Mouse (Mus musculus): ENCODE measurements at regions not wholly inside any gene's neighbourhood (a gene's known extent, or its start where the extent isn't known, plus 50 kb on each side); places are given as distances from the start of the nearest gene placed in this dataset.
"Not testable (repeated sequence)": the region's sequence is repeated elsewhere in the genome, so short reads cannot be mapped to it uniquely, and the experiment has no call there.

DNA sequence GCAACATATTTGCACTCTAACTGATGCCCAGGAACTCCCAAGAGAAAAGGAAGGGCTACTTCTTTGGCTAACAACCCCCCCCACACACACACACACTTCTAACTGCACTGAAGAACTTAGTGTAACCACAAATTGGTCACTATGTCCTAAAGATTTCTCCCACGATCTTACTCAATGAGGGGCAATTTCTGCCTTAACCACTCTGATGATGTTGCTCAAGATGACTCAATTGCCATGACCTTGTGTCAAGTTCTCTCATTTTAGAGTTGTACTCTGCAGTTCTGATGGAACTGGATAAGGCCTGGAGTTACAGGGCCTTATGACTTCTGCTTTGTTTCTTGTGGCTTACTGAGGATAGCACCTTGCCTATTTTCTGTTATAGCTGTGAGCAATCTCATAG is 81.7 kb downstream of the Sem1 start:
- DNase-seq (ENCODE audit: low spot score) = no peak

DNA sequence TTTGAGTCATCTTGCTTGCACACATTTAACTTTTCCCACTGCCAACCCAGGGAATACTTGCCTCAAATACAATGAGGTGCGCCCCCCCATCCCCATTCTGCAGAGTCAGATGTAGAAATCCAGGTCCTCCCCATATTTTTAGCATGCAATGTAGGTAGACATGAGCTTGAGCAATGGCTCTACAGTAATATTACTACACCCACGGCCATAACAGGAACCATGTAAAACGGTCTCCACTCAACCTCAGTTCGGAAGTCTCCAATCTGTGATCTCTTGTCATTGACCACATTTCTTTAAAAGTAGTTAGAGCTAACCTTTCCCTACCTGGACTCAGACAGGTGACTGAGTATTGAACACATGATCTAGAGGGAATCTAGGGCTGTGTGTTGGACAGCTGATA is 82.1 kb downstream of the Sem1 start:
- DNase-seq (ENCODE audit: low spot score) = no peak

DNA sequence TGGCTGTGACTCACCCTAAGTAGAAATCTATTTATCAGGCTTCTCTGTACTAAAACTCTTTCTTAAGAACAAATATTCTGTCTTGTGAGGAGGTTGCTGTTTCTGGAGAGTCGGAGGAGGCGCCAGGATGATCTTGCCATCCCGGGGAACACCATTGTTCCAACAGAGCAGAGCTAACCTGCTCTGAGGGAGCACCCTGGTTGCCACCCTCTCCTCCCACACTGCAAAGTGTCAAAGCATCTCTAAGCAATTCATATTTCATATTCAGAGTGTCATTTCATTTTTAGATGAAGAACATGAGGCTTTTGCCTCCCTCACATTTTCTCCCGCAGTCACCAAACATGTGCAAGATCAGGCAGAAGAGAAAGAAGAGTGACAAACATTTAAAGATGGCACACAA is 90.3 kb downstream of the Sem1 start:
- no peak for DNase-seq (ENCODE audit: low spot score)

DNA sequence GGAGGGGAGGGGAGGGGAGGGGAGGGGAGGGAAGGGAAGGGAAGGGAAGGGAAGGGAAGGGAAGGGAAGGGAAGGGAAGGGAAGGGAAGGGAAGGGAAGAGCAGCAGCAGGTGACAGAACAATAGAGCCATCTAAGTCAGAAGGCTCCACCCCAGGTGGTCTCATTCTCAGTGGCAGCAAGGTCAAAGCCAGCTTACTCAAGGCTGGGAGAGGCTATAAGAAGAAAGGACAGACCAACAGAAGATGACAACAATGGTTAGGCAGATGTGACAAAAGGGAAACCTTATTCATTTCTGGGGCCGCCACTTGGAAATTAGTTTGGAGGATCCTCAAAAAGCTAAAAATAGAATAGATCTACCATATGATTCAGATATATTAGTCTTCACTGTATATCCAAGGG is 96.9 kb downstream of the Sem1 start:
- not testable (repeated sequence) for DNase-seq (ENCODE audit: low spot score)

DNA sequence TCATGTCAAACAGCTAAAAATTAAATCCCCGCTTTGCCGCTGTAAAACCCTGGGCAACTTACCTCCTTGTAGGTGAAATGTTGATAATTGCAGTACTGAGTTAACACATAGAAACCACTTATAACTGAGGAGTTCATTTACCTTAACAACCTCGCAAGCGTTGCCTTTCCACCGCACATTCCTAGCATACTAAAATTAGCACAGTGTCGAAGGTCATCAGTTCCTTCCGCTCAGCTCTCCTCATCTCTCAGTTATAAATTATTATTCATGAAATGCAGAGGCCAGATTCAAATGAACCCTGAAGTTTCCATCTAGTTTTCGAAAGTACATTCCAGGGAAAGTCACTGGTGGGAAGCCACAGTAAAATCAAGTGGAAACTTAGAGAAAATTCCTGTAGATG is 108.1 kb downstream of the Sem1 start:
- DNase-seq (ENCODE audit: low spot score) = no peak

DNA sequence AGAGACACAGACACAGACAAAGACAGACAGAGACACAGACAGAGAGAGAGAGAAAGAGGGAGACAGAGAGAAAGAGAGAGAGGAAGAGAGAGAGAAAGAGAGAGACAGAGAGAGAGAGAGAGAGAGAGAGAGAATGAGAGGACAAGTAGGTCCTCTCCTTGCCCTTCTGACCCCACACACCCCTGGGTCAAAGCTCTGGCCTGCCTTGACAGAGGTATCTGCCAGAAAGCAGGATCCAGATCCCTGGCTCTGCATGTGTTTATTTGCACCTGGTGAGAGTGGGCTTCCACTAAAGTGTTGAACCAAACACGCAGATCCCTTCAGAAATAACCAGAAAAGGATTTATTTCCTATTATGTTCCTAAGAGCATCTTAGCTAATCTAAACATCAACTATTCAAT is 110.9 kb downstream of the Sem1 start:
- no peak for DNase-seq (ENCODE audit: low spot score)

DNA sequence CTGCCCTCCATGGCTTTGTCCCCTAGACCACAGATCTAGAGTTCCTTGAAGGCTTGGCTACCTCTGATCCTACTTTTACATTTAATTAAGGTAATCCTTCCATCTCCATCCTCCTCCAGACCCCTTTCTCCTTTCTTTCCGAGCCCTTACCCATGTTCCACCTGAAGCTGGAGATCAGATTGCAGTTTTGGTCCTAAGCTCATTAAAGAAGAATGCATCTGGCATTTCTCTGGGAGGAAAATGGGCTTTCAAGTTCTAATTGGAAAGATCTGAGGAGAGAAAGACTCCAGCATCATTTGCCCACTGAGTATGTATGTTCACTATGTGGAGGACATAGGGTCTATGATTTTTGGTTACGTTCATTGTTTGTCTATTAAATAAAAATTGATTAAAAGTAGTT is 112.2 kb downstream of the Sem1 start:
- no peak for DNase-seq (ENCODE audit: low spot score)

DNA sequence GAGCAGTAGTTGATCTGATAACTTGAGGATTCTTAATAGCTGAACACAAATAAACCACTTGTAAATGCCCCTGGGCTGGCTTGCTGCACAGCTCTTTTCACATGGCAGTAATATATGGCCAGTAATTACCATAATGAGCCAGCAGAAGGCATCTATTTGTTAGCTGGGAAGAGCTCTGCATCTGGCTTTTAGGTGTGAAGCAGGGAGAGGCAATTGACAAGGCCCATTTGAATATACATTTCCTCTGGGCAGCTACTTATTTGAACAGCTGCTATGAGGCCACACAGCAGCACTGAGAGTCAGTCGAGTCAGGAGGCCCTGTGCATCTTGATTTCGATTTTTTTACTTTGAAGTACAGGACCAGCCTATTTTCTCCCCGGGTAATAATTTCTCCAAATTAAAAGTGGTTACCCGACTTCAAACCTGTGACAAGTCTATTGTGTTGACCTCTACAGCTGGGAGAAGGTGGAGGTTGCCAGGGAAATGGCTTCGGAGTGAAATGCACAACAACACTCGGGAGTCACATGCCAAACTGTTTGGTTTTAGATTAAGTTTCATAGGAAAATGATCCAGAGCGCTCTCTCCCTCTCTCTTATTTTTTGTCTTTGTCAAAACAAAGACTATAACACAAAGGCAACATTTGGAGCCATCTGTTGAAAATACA is 114.5 kb downstream of the Sem1 start:
- DNase-seq (ENCODE audit: low spot score) = no peak

DNA sequence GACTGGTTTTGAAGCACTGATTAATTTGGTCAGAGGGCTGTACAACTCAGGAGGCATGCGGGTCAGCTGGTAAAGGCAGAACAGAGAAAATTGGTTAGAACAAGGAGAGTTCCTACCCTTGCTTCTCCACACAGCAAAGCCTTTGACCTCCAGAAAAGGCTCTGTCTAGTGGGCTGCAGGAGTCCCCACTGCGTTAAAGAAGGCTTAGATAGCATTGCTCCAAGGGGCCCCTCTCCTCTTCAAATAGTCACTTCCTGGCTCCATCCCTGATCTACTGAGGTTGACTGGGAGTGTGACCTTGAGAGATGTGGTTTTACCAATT is 118.6 kb downstream of the Sem1 start:
- DNase-seq (ENCODE audit: low spot score) = no peak

DNA sequence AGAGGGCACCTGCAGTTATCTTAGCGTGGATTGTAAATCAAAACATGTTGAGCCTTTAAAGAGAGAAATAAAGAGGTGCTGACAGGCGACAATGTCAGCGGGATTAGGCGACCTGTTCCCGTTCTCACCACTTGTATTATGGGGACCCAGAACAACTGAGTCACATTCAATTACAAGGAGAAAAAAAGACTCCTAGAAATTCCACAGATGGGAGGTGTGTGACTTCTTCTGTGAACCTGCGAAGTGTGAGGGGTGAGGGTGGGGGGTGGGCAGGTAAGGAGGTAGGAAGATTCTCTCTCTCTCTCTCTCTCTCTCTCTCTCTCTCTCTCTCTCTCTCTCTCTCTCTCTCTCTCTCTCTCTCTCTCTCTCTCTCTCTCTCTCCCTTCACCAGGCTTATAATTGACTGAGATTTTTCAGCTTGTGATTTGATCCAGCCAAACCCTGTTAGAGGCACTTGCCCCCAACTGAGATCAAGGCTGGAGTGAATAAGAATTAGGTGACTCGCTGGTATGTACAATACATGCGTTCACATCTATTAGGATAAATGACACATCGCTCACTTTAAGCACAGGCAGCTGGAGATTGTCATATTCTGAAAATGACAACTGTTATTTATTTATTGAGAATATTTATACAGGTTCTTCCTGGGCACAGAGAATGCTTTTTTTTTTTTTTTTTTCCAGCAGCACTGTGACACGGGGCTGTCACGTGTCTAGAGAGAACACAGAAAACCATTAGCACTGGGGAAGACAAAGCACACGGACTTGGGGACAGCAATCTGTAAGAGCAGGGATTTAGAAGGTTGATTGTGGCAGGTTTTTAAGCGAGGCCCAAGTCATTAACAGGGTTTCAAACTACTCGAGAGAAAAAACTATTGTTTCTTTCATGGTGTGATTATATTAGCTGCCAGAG is 119.2 kb downstream of the Sem1 start:
- no peak for DNase-seq (ENCODE audit: low spot score)

DNA sequence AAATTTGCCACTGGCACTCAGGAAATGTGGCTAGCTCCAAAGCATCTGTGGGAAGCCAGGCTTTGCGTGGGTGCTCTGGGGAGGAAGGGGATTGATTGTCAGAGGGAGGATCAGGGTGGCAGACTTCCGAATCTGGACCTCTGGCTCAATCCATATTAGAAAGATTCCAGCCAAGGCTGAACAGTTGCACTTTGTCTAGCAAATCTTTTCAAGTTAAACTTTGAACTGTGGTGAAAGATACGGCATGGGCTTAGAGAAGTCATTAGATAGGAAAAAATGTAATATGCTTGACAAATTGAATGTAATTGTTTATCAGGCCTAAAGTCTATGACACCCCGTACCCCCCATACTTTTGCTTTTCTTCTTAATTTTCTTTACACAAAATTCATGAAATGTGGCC is 120.7 kb downstream of the Sem1 start:
- no peak for DNase-seq (ENCODE audit: low spot score)

DNA sequence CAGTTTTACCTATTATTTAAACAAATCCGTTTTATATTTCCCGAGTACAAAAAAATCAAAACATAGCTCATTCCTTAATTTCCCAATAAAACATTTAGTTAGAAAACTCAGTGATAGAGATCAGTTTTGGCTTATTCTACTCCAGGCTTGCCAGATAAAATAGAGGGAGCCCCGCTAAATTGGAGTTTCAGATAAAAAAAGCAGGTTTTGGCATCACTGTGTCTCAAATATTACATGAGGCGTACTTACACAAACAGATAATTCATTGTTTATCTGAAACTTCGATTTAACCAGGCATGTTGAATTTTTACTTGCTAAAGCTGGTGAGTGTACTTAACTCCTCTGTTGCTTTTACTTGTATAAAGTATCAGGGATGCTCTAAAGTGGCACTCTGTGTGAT is 121.5 kb downstream of the Sem1 start:
- DNase-seq (ENCODE audit: low spot score) = no peak

DNA sequence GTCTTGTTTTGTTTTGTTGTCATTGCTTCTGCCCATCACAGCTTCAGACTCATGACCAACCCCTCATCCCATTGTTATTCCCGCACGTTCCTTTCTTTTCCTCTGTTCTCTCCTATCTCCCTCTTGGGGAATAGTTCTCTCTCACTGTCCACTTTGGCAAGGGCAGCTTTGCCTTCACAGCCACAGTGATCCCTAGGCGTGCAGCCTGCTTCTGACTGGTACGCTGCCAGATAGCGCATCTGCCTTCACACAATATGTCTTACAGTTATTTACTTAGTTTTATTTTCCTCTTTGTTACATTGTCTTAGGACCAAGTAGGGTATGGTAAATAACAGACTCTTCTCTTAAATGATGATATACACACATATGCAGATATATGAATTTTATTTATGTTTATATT is 122.9 kb downstream of the Sem1 start:
- no peak for DNase-seq (ENCODE audit: low spot score)

DNA sequence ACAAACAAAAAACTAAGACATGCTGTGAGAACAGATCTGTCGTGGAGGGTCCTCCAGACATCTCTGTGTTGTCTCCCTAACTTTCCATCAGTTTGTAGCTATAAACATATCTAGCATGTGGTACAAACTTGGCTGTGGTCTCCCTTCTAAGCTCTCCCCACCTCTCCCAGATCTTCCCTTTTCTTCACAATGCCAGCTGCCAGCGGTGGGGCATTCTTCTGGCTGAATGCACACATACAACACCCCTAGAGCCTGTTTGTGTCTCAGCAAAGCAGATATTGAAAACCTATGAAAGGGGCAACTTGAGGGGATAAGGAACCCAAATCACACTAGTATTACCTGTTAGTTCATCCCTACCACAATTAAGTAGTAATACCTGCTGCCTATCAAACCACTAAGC is 124.1 kb downstream of the Sem1 start:
- no peak for DNase-seq (ENCODE audit: low spot score)

DNA sequence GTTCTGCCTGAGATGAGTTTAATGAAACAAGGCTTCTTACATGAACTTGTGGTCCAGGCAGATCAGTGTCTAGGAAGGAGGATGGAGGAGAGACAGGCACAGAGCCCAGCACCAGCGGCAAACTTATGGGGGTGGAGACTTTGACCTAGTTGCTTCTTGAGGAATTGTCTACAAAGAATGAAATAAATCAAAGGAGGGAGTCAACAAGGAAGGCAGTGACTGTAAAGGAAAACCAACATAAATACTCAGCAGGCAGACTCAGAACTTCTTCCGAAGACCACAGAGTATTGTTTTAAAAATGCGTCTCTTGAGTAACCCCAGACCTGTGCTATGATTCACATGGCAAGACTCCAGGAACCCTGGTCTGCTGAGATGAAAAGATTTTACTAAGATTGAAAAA is 143.6 kb downstream of the Sem1 start:
- no peak for DNase-seq (ENCODE audit: low spot score)

DNA sequence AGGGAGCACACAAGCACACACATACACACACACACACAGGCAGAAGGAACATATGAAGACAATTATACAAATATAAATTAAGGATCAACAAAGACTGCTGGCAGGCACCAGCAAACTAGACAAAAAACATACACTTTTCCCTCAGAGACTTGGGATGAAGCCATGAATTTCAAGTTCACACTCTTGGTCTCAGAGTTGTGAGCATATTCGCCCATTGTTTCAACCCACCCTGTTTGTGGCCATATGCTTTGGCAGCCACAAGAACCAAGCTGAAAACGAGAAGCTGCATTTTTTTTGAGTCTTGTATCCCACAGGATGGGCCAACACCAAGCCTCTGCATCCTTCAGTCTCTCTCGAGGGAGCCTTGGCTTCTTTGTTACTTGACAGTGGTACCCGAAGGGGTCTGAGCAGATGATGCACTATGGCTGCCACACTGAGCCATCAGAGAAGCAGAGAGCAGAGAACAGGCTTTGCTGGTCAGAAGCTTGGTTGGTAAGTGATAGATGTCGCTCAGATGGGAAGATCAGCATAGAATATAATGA is 144.1 kb downstream of the Sem1 start:
- DNase-seq (ENCODE audit: low spot score) = no peak

DNA sequence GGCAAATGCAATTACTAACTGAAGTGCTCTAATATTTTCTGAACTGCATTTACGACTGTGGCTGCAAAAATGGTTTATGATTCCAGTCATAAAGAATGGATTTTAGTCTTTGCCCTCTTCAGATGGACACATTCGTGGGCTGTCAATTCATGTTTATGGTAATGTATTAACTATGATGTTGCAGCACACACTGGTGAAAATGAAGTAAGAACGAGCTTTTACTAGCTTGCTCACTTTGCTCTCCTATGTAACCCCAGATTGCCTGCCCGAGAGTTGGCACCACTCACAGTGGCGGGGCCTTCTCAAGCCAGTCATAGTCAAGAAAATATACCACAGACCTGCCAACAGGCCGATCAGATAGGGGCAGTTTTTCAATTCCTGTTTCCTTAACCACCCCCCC is 145.3 kb downstream of the Sem1 start:
- no peak for DNase-seq (ENCODE audit: low spot score)

DNA sequence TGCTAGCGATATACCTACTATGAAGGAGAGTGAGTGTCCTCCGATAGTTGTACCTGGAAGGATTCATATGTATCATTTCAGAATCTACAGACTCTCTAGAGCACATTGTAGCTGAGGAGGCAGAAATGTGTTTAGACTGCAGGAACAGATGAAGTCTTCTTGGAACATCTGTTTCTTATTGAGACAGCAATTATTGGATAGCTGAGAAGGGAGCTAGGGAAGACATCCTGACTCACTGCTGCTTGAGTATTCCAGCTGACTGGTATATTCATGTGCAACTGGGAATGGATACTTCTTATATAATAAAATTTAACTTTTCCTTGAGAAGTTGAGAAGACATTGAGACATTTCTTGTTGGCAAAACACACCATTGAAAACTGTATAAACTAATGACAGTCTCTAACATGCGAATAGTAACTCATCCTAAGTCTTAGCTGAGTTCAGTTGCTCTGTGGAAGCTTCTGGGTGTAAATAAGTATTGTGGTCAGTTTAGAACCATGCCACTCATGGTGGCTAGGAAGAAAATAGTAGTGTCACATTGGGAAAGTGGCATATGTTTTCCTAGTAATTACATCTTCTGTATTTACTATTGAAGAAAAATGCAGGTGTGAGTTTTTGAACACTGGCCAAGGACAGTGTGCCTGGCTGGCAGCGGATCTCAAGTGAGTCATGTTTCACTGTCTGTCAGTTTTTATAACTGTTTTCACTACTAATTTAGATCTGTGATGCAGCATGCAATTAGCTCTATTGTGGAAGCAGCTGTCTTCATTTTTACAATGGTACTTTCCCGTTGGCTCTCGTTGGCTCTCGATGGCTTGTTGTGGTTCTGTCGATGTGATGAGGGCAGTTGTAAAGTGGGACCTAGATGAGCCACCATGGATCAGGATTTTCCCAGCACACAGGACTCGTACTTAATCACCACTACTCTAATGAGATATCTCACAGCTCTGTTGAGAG is 163.5 kb downstream of the Sem1 start:
- DNase-seq (ENCODE audit: low spot score) = no peak

DNA sequence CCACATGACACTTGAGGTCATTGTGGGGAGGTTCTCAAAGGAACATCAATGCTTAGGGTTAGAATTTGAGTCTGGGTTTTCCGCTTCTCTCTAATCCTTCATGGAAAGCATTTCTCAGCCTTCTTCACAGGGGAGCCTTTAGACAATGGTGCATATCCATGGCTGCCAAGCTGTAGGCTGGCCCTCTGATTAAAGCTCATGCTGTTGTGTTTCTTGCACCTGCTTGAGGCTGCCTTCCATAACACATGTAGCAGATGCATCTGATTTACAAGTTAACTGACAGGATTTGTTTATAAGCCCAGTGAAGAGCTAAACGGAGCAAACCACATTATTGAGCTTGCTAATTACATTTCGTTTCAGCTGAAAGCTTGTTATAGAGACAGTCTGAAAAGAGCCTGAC is 180.5 kb downstream of the Sem1 start:
- no peak for DNase-seq (ENCODE audit: low spot score)

DNA sequence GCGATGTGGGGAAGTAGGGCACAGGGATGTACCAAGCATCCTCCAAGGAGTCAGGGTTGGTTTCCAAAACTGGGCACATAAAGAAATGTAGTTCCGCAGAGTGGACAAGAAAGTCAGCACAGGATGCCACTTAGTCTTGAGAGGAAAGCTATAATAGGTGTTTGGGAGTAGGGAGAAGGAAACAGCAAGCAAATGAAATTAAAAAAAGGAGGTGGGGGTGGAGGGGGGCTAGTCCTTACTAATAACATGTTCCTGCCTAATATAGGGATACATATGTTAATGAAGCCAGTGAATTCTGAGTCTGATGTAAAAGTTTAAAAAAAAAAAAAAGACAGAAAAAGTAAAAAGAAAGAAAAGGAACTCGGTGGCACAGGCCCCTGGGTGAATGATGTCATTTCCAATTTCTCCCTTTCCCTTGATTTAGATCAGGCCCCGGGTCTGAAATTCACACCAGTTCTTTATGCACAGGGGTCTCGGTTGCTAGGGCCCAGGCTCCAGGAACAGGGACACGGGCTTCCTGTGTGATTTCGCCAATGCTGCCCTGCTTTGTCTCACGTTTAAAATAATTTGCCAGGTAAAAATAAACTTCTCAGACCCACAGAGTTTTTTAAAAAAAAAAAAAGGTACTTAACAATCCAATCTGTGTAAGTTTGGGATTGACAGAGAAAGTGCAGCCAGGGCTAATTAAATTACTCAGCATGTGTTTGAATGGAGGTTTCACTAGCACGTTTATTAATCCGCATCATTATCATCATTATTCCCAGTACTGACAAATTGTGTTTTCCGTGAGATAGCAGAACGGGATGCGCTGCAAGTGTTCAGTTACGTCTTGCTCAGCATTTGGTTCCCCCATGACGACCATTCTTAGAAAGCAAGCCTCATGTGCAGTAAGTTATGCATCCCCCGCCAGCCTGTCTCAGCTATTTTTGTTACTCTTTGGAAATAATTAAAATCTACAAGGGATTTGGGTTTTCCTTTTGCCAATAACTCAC is 172.8 kb upstream of the Slc25a13 start:
- no peak for DNase-seq (ENCODE audit: low spot score)

DNA sequence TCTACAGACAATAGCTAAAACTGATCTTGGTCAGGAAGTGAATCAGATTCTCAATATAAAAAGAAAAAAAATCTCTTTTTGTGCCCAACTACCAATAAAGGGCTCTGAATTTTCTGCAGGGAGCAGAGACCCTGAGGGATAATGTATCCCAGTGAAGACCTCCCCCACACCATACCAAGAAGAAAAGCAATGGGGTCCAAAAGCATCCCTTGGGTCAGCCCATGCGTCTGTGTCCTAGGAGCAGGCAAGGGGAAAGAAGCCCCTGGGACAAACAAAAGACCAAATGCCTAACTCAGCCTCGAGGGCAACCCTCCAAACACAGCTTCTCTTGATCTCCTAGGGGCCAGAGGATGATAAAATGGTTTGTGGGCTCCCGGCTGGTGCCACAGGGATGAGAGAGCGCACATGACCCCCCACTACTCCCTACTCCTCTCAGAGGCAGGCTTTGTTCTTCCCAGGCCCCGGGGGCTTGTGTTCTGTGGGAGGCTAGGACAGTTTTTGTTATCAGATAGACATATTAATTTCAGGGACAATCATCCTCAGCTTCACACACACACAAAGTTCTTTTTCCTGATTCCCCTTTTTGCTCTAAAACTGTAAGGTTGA is 172.0 kb upstream of the Slc25a13 start:
- DNase-seq (ENCODE audit: low spot score) = no peak
